Mouse (Mus musculus) effector memory CD4-positive, alpha-beta T cell, adult 7 months (primary cell): Measurements from ENCODE around the gene Lpcat2b. TPM values are rescaled to one million over a fixed set of nuclear protein-coding genes. Genes with fewer than 3 reads are reported as not detected.

Experiments
- polyA plus RNA-seq: library from polyadenylated mRNA; unstranded; fragments of 100-300 nt; shearing (Covaris generic); gene quantifications from one replicate; pipeline ENCODE4 v1.2.1, GENCODE M21; 2017

Gene Lpcat2b
- polyA plus RNA-seq, result not detected

GRCm38 (mm10) chr5:107431249-107431648 is at the start of gene Lpcat2b:
Lpcat2b (plus strand) TSS chr5:107431549.

GRCm38 (mm10) chr5:107402436-107402835 is 28.9 kb upstream of the Lpcat2b start, which contains the start of gene Ephx4:
Ephx4 (plus strand) TSS chr5:107402736.

GRCm38 (mm10) chr5:107437464-107438281 is 6.3 kb downstream of the Lpcat2b start, which contains the start of gene Btbd8:
Btbd8 (plus strand) TSS chr5:107437997.

Other genes starting within 250 kb of the Lpcat2b start
- 10.0 TPM for gene Tgfbr3, start 141.9 kb upstream of the Lpcat2b start, polyA plus RNA-seq
- gene Brdt, start 100.4 kb upstream of the Lpcat2b start, polyA plus RNA-seq, result not detected
- gene Ephx4, start 28.8 kb upstream of the Lpcat2b start, polyA plus RNA-seq, result not detected
- 3.5 TPM for gene Btbd8, start 6.4 kb downstream of the Lpcat2b start, polyA plus RNA-seq
- not detected for gene Gm42669, start 76.1 kb downstream of the Lpcat2b start, polyA plus RNA-seq
- gene 1700028K03Rik, start 103.2 kb downstream of the Lpcat2b start, polyA plus RNA-seq, result 0.59 TPM
- gene Rpap2, start 165.8 kb downstream of the Lpcat2b start, polyA plus RNA-seq, result 15.5 TPM
- 16.3 TPM for gene Glmn, start 166.3 kb downstream of the Lpcat2b start, polyA plus RNA-seq